In genomic region chr9:48819137-48819536, GRCm38 (mm10) we compare ENCODE assay signal across 27 mouse cellular contexts. TPM values are rescaled to one million over a fixed set of nuclear protein-coding genes. Genes with fewer than 3 reads are reported as not detected.
DNase-seq lines count a peak whose midpoint lies in the region; ATAC-seq and TF ChIP-seq lines count a peak whose summit lies in the region.
"Had no signal": no experiment of that assay in that cellular context is flagged by ENCODE, and none has a peak within 500 bp of the region (broad histone marks: within the 10 kb centered on the region; RNA-seq: fewer than 3 reads in every experiment).

No protein-coding gene starts in this region.

- peaks cover 45% of the 10 kb centered on the region for H3K4me1 ChIP-seq in liver, adult 2 months (ENCODE audit: control insufficient read depth, insufficient read depth, low read length)
- H3K4me1 ChIP-seq in liver, embryonic 12.5 days: peaks cover 95% of the 10 kb centered on the region
- peaks cover 96% of the 10 kb centered on the region for H3K4me1 ChIP-seq in G1E (ENCODE audit: insufficient read depth, low read depth, low read length)
- peaks cover 79% of the 10 kb centered on the region for H3K4me1 ChIP-seq in embryonic facial prominence, embryonic 10.5 days
- H3K4me1 ChIP-seq in stomach, embryonic 16.5 days (ENCODE audit: control insufficient read depth, insufficient read depth, low read length): peaks cover 23% of the 10 kb centered on the region; the same call in 1 of the 2 replicates

- H3K79me2 ChIP-seq in liver, adult 2 months (ENCODE audit: control insufficient read depth, insufficient read depth, low read length): peaks cover 42% of the 10 kb centered on the region; the same call in 1 of the 2 replicates

- H3K4me2 ChIP-seq in liver, embryonic 12.5 days: no peak overlapping the region
- H3K4me2 ChIP-seq in stomach, embryonic 16.5 days (ENCODE audit: low read depth, low read length): no peak overlapping the region
- H3K4me2 ChIP-seq: embryonic facial prominence, embryonic 12.5 days; embryonic facial prominence, embryonic 15.5 days; heart, embryonic 13.5 days; hindbrain, embryonic 12.5 days had no signal

- H3K4me3 ChIP-seq in liver, adult 2 months (ENCODE audit: insufficient read depth, low read depth, low read length): no peak overlapping the region
- H3K4me3 ChIP-seq in liver, embryonic 12.5 days: no peak overlapping the region
- peak overlapping the region; percentile 59; the same call in 1 of the 2 replicates for H3K4me3 ChIP-seq in G1E (ENCODE audit: low read depth, low read length)
- no peak overlapping the region for H3K4me3 ChIP-seq in embryonic facial prominence, embryonic 10.5 days
- no peak overlapping the region for H3K4me3 ChIP-seq in stomach, embryonic 16.5 days (replicated peaks; ENCODE audit: low read length)
- H3K4me3 ChIP-seq: embryonic facial prominence, embryonic 12.5 days; embryonic facial prominence, embryonic 15.5 days; heart, adult 2 months; heart, embryonic 10.5 days; heart, embryonic 13.5 days; hindbrain, embryonic 12.5 days had no signal

- H3K36me3 ChIP-seq in liver, adult 2 months (ENCODE audit: control insufficient read depth, insufficient read depth, low read length): 0 out of 2 replicates have a peak, but pooled peaks cover 2% of the 10 kb centered on the region
- no peaks in the 10 kb centered on the region for H3K36me3 ChIP-seq in liver, embryonic 12.5 days
- peaks cover 69% of the 10 kb centered on the region for H3K36me3 ChIP-seq in G1E (replicated peaks)
- H3K36me3 ChIP-seq in embryonic facial prominence, embryonic 10.5 days (replicated peaks): no peaks in the 10 kb centered on the region
- H3K36me3 ChIP-seq in stomach, embryonic 16.5 days (ENCODE audit: control insufficient read depth, insufficient read depth, low read length): no peaks in the 10 kb centered on the region
- H3K36me3 ChIP-seq: embryonic facial prominence, embryonic 12.5 days; embryonic facial prominence, embryonic 15.5 days; heart, embryonic 10.5 days; heart, embryonic 13.5 days; hindbrain, embryonic 12.5 days had no signal

- H3K27ac ChIP-seq in liver, adult 2 months (replicated peaks; ENCODE audit: insufficient read depth, low read depth, low read length): peak overlapping the region; percentile 70
- H3K27ac ChIP-seq in liver, embryonic 12.5 days: no peak overlapping the region
- H3K27ac ChIP-seq in embryonic facial prominence, embryonic 10.5 days (replicated peaks): peak overlapping the region; percentile 61
- H3K27ac ChIP-seq in stomach, embryonic 16.5 days (ENCODE audit: low read length): no peak overlapping the region
- H3K27ac ChIP-seq: embryonic facial prominence, embryonic 12.5 days; embryonic facial prominence, embryonic 15.5 days; heart, adult 2 months; heart, embryonic 10.5 days; heart, embryonic 13.5 days; hindbrain, embryonic 12.5 days had no signal

- H3K9me3 ChIP-seq in liver, embryonic 12.5 days (replicated peaks): no peaks in the 10 kb centered on the region
- H3K9me3 ChIP-seq in G1E (replicated peaks): no peaks in the 10 kb centered on the region
- H3K9me3 ChIP-seq in embryonic facial prominence, embryonic 10.5 days: no peaks in the 10 kb centered on the region
- no peaks in the 10 kb centered on the region for H3K9me3 ChIP-seq in stomach, embryonic 16.5 days (replicated peaks; ENCODE audit: control insufficient read depth, low read length)
- H3K9me3 ChIP-seq: embryonic facial prominence, embryonic 12.5 days; embryonic facial prominence, embryonic 15.5 days; heart, embryonic 10.5 days; heart, embryonic 13.5 days; hindbrain, embryonic 12.5 days had no signal

- 27% methylated on average over 3 of the region's 3 CpGs for WGBS in liver, adult 2 months
- 35% methylated on average over 3 of the region's 3 CpGs for WGBS in liver, embryonic 12.5 days (ENCODE audit: insufficient replicate concordance)
- 71% methylated on average over 3 of the region's 3 CpGs for WGBS in embryonic facial prominence, embryonic 10.5 days
- 67% methylated on average over 3 of the region's 3 CpGs for WGBS in stomach, embryonic 16.5 days

- TF ChIP-seq POLR2A in liver, adult 2 months (IDR thresholded peaks at IDR 0.05; ENCODE audit: extremely low read depth, insufficient read depth, low read length): no peak

- no peak overlapping the region for H3K9ac ChIP-seq in liver, adult 2 months (ENCODE audit: low read depth, low read length)
- H3K9ac ChIP-seq in liver, embryonic 12.5 days: no peak overlapping the region
- no peak overlapping the region for H3K9ac ChIP-seq in stomach, embryonic 16.5 days (ENCODE audit: low read length)
- H3K9ac ChIP-seq: embryonic facial prominence, embryonic 12.5 days; embryonic facial prominence, embryonic 15.5 days; forebrain, postnatal 0 days; heart, embryonic 13.5 days; hindbrain, embryonic 12.5 days had no signal

- TF ChIP-seq CTCF in liver, adult 2 months (IDR thresholded peaks at IDR 0.05; ENCODE audit: low read depth, low read length): no peak
- TF ChIP-seq CTCF in G1E (IDR thresholded peaks at IDR 0.05; ENCODE audit: low read depth, low read length): no peak

- DNase-seq in liver, adult 2 months (ENCODE audit: extremely low read depth, low read depth, low spot score): peak; percentile 80
- no peak for DNase-seq in G1E (ENCODE audit: low spot score)
- no peak for DNase-seq in embryonic facial prominence, embryonic 10.5 days (ENCODE audit: low spot score)
- DNase-seq in kidney, postnatal 14 days: no peak
- DNase-seq in heart, postnatal 4 days: no peak
- no peak for DNase-seq in spleen, postnatal 10 days (ENCODE audit: low spot score in 2 of 2)
- DNase-seq: adrenal gland, postnatal 10 days; adrenal gland, postnatal 36 days; cerebellum, adult 18-20 months; cerebellum, adult 9-10 months; cerebellum, postnatal 14 days; forebrain, postnatal 0 days; gastrocnemius, postnatal 25 days; heart, postnatal 14 days had no signal

- ATAC-seq in liver, embryonic 12.5 days: no peak
- ATAC-seq in G1E (ENCODE audit: extremely low read depth, insufficient number of reproducible peaks, low FRiP score, poor library complexity, severe bottlenecking): no peak
- 0 out of 2 replicates have a peak, but pooled peaks have one; percentile 42 for ATAC-seq in stomach, embryonic 16.5 days (ENCODE audit: insufficient read depth, low FRiP score)
- ATAC-seq: activated CD4-positive, CD25-positive, alpha-beta regulatory T cell, adult 4 months; CD4-positive, CD25-positive, alpha-beta regulatory T cell, adult 4 months; forebrain, embryonic 14.5 days; forebrain, postnatal 0 days; hindbrain, embryonic 16.5 days had no signal

- H3K27me3 ChIP-seq in liver, adult 2 months (ENCODE audit: control insufficient read depth, insufficient read depth, low read length): no peaks in the 10 kb centered on the region
- H3K27me3 ChIP-seq in liver, embryonic 12.5 days (replicated peaks): peaks cover 36% of the 10 kb centered on the region
- no peaks in the 10 kb centered on the region for H3K27me3 ChIP-seq in G1E (ENCODE audit: insufficient read depth, low read length)
- peaks cover 38% of the 10 kb centered on the region for H3K27me3 ChIP-seq in embryonic facial prominence, embryonic 10.5 days (replicated peaks; ENCODE audit: low read depth, poor library complexity, severe bottlenecking)
- H3K27me3 ChIP-seq in stomach, embryonic 16.5 days (ENCODE audit: control insufficient read depth, insufficient read depth, low read length): no peaks in the 10 kb centered on the region
- H3K27me3 ChIP-seq: embryonic facial prominence, embryonic 12.5 days; hindbrain, embryonic 12.5 days had no signal

RNA-seq across cellular contexts. Expression of gene Zbtb16, which starts 16.9 kb away (rescaled TPM):
- 19.3 and 24.2 TPM in 2 replicates for total RNA-seq in liver, adult 2 months (2014; rRNA removed)
- polyA plus RNA-seq in liver, adult 2 months (2012; rRNA removed): 5.3 and 7.2 TPM in 2 replicates
- polyA plus RNA-seq in liver, embryonic 12.5 days (2016; fragmentation: Nextera tagmentation; extraction: Ambion mirVana): 1.5 and 1.6 TPM in 2 replicates
- total RNA-seq in G1E (2014; fragmentation: Nextera tagmentation) (35.0 and 45.5 TPM in 2 replicates), G1E (2017) (9.7 and 10.6 TPM in 2 replicates)
- polyA plus RNA-seq in G1E (2012): 18.4 and 20.0 TPM in 2 replicates
- polyA plus RNA-seq in embryonic facial prominence, embryonic 10.5 days (2016; fragmentation: Nextera tagmentation; extraction: Ambion mirVana): 15.8 and 21.0 TPM in 2 replicates
- 5.1 and 5.9 TPM in 2 replicates for polyA plus RNA-seq in stomach, embryonic 16.5 days (2015; fragmentation: Nextera tagmentation; extraction: Ambion mirVana)
- 10 to 100 TPM; 24.0 to 24.7 TPM for total RNA-seq in heart, postnatal 4 days (2021)
- polyA plus RNA-seq: activated CD4-positive, CD25-positive, alpha-beta regulatory T cell, adult 4 months; C2C12; CD4-positive, CD25-positive, alpha-beta regulatory T cell, adult 4 months had no signal

Comparison
In these comparisons a context has a peak if more than half of its experiments do, and no peak if none do; other contexts are left out.
1. H3K27ac ChIP-seq: peak in liver, adult 2 months (single experiment) and embryonic facial prominence, embryonic 10.5 days (single experiment); none in liver, embryonic 12.5 days (single experiment) and stomach, embryonic 16.5 days (single experiment).